Mouse (Mus musculus): Measurements from ENCODE around the gene Frmd4a. TPM values are rescaled to one million over a fixed set of nuclear protein-coding genes. Genes with fewer than 3 reads are reported as not detected.
A peak's percentile ranks its signal among the peaks of the same experiment; 100 is the strongest.

Gene Frmd4a
- polyA plus RNA-seq, 1 experiment = 13.5 TPM

- no peak overlapping the region for H3K4me3 ChIP-seq (ENCODE audit: extremely low read depth, insufficient read depth, insufficient read length)
- no peak overlapping the region for H3K27ac ChIP-seq (ENCODE audit: insufficient read depth, low read length)
- no peaks in the 10 kb centered on the region for H3K27me3 ChIP-seq (ENCODE audit: control insufficient read depth, insufficient read depth, low read length)
- H3K4me1 ChIP-seq (ENCODE audit: control insufficient read depth, insufficient read depth, insufficient read length) = no peaks in the 10 kb centered on the region
- 90% methylated on average over 3 of the region's 3 CpGs for WGBS
- no peak for TF ChIP-seq CTCF (IDR thresholded peaks at IDR 0.05; ENCODE audit: extremely low read depth, insufficient read depth, insufficient read length, insufficient replicate concordance)
- no peak for TF ChIP-seq POLR2A (IDR thresholded peaks at IDR 0.05; ENCODE audit: low read depth, low read length)
- H3K36me3 ChIP-seq (ENCODE audit: control insufficient read depth, insufficient read depth, low read length) = no peaks in the 10 kb centered on the region
- no peak for DNase-seq (ENCODE audit: low read depth in 1 of 2, low spot score in 2 of 2)
These were observed 274.2 kb downstream of the Frmd4a start for GRCm38 (mm10) chr2:4291671-4292070.

DNA sequence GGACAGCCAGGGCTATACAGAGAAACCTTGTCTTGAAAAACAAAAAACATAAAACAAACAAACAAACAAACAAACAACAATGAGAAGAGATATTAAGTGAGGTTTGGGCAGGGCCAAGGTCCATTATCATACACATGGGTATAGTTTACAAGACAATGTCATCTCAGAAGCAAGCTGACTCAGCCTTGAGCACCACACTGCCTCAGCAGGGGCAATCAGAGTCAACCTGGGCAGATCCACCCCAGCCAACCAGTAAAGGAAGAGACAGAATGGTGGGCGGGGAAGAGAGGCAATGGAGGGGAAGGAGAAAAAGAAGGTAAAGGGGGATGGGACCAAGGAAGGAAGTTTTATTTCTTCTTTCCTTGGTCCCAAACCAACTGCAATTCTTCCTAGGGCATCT is 276.2 kb downstream of the Frmd4a start:
- H3K36me3 ChIP-seq (ENCODE audit: control insufficient read depth, insufficient read depth, low read length) = no peaks in the 10 kb centered on the region
- TF ChIP-seq CTCF (IDR thresholded peaks at IDR 0.05; ENCODE audit: extremely low read depth, insufficient read depth, insufficient read length, insufficient replicate concordance) = no peak
- TF ChIP-seq POLR2A (IDR thresholded peaks at IDR 0.05; ENCODE audit: low read depth, low read length) = no peak
- no peaks in the 10 kb centered on the region for H3K27me3 ChIP-seq (ENCODE audit: control insufficient read depth, insufficient read depth, low read length)
- H3K4me1 ChIP-seq (ENCODE audit: control insufficient read depth, insufficient read depth, insufficient read length) = 0 out of 2 replicates have a peak, but pooled peaks cover 1% of the 10 kb centered on the region
- WGBS = 92% methylated on average over 1 of the region's 1 CpGs
- DNase-seq (ENCODE audit: low read depth in 1 of 2, low spot score in 2 of 2) = no peak
- H3K4me3 ChIP-seq (ENCODE audit: extremely low read depth, insufficient read depth, insufficient read length) = no peak overlapping the region
- H3K27ac ChIP-seq (ENCODE audit: insufficient read depth, low read length) = no peak overlapping the region

- Histone ChIP-seq H3K36me3 (ENCODE audit: control insufficient read depth, insufficient read depth, low read length) (no peaks in the 10 kb centered on the region), H3K4me1 (ENCODE audit: control insufficient read depth, insufficient read depth, insufficient read length) (peaks cover 3% of the 10 kb centered on the region; the same call in 1 of the 2 replicates), H3K27ac (ENCODE audit: insufficient read depth, low read length) (no peak overlapping the region), H3K4me3 (ENCODE audit: extremely low read depth, insufficient read depth, insufficient read length) (no peak overlapping the region), H3K27me3 (ENCODE audit: control insufficient read depth, insufficient read depth, low read length) (no peaks in the 10 kb centered on the region)
- no peak for TF ChIP-seq POLR2A (IDR thresholded peaks at IDR 0.05; ENCODE audit: low read depth, low read length)
- TF ChIP-seq CTCF (IDR thresholded peaks at IDR 0.05; ENCODE audit: extremely low read depth, insufficient read depth, insufficient read length, insufficient replicate concordance) = no peak
- DNase-seq (ENCODE audit: low read depth in 1 of 2, low spot score in 2 of 2) = no peak
These were observed 278.1 kb downstream of the Frmd4a start for GRCm38 (mm10) chr2:4295641-4296040.

GRCm38 (mm10) chr2:4296881-4297280 is 279.4 kb downstream of the Frmd4a start:
- TF ChIP-seq POLR2A (IDR thresholded peaks at IDR 0.05; ENCODE audit: low read depth, low read length) (no peak), CTCF (IDR thresholded peaks at IDR 0.05; ENCODE audit: extremely low read depth, insufficient read depth, insufficient read length, insufficient replicate concordance) (no peak)
- H3K27me3 ChIP-seq (ENCODE audit: control insufficient read depth, insufficient read depth, low read length) = no peaks in the 10 kb centered on the region
- no peaks in the 10 kb centered on the region for H3K36me3 ChIP-seq (ENCODE audit: control insufficient read depth, insufficient read depth, low read length)
- no peak overlapping the region for H3K4me3 ChIP-seq (ENCODE audit: extremely low read depth, insufficient read depth, insufficient read length)
- H3K4me1 ChIP-seq (ENCODE audit: control insufficient read depth, insufficient read depth, insufficient read length) = peaks cover 3% of the 10 kb centered on the region; the same call in 1 of the 2 replicates
- WGBS = 94% methylated on average over 10 of the region's 10 CpGs
- no peak for DNase-seq (ENCODE audit: low read depth in 1 of 2, low spot score in 2 of 2)
- H3K27ac ChIP-seq (ENCODE audit: insufficient read depth, low read length) = no peak overlapping the region

DNA sequence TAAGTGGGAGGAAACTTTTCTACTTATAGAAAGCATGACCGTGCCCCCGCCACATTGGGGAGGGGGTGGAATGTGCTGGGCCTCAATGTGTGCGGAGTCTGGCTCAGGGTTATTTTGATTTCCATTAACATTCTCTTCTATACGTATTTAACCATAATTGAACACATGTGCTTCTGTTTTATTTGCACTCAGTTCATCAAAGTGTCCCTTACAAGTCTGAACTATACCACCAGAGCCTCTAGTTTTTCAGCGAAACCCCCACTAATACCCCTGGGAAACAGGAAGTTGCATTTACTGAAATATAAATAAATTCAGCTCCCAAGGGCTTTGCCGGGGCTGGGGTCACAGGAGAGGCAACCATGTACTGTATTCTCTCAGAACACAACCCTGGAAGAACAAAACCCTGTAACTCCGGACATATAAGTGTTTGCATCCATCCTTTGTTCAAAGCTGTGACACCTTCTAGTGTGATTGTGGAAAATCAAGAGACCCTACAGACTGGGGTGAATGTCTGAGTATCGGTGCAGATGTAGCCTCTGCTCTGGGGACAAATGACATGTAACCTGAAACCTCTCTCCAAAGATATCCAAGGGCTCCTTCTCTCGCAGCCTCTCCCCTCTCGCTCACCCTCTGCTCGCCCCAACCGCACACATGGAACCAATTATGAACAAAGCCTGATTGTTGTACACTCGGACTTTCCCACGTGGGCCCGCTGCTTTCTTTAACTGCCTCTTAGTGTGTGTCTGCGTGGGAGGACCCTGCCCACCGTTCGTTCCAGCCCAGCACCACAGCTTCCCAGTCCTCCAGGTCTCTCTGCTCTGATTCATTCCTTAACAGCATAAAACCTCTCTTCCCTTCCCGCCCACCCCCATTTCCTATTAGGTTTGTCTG is 281.1 kb downstream of the Frmd4a start:
- no peak overlapping the region for H3K27ac ChIP-seq (ENCODE audit: insufficient read depth, low read length)
- peaks cover 3% of the 10 kb centered on the region; the same call in 1 of the 2 replicates for H3K4me1 ChIP-seq (ENCODE audit: control insufficient read depth, insufficient read depth, insufficient read length)
- WGBS = 31% methylated on average over 19 of the region's 19 CpGs
- no peak for TF ChIP-seq CTCF (IDR thresholded peaks at IDR 0.05; ENCODE audit: extremely low read depth, insufficient read depth, insufficient read length, insufficient replicate concordance)
- no peak for TF ChIP-seq POLR2A (IDR thresholded peaks at IDR 0.05; ENCODE audit: low read depth, low read length)
- no peak overlapping the region for H3K4me3 ChIP-seq (ENCODE audit: extremely low read depth, insufficient read depth, insufficient read length)
- no peaks in the 10 kb centered on the region for H3K27me3 ChIP-seq (ENCODE audit: control insufficient read depth, insufficient read depth, low read length)
- H3K36me3 ChIP-seq (ENCODE audit: control insufficient read depth, insufficient read depth, low read length) = no peaks in the 10 kb centered on the region
- no peak for DNase-seq (ENCODE audit: low read depth in 1 of 2, low spot score in 2 of 2)

DNA sequence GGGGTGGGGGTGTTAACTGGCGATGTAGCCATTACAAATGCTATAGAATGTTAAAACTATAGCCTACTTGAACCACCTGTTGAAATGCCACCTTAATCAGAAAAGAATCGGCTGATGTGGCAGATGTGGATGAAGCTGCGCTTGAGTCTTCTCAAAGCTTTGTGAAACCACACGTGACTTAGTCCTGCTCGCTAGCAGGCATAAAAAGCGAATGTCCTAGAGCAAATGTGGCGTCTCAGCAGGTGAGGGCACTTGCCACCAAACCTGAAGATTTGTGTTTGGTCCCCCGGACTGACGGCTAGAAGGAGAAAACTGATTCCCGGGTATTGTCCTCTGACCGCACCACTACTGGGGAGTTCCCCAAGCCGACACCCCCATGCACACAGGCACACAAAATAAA is 282.1 kb downstream of the Frmd4a start:
- no peak for TF ChIP-seq POLR2A (IDR thresholded peaks at IDR 0.05; ENCODE audit: low read depth, low read length)
- TF ChIP-seq CTCF (IDR thresholded peaks at IDR 0.05; ENCODE audit: extremely low read depth, insufficient read depth, insufficient read length, insufficient replicate concordance) = no peak
- peaks cover 3% of the 10 kb centered on the region; the same call in 1 of the 2 replicates for H3K4me1 ChIP-seq (ENCODE audit: control insufficient read depth, insufficient read depth, insufficient read length)
- H3K36me3 ChIP-seq (ENCODE audit: control insufficient read depth, insufficient read depth, low read length) = no peaks in the 10 kb centered on the region
- no peak overlapping the region for H3K27ac ChIP-seq (ENCODE audit: insufficient read depth, low read length)
- no peak overlapping the region for H3K4me3 ChIP-seq (ENCODE audit: extremely low read depth, insufficient read depth, insufficient read length)
- H3K27me3 ChIP-seq (ENCODE audit: control insufficient read depth, insufficient read depth, low read length) = no peaks in the 10 kb centered on the region
- no peak for DNase-seq (ENCODE audit: low read depth in 1 of 2, low spot score in 2 of 2)
- 79% methylated on average over 12 of the region's 12 CpGs for WGBS

- peak overlapping the region; percentile 9; the same call in 1 of the 2 replicates for H3K4me3 ChIP-seq (ENCODE audit: extremely low read depth, insufficient read depth, insufficient read length)
- WGBS = 29% methylated on average over 13 of the region's 13 CpGs
- TF ChIP-seq POLR2A (IDR thresholded peaks at IDR 0.05; ENCODE audit: low read depth, low read length) (no peak), CTCF (IDR thresholded peaks at IDR 0.05; ENCODE audit: extremely low read depth, insufficient read depth, insufficient read length, insufficient replicate concordance) (no peak)
These were observed 282.9 kb downstream of the Frmd4a start for GRCm38 (mm10) chr2:4300383-4300811.

More at GRCm38 (mm10) chr2:4300383-4300811, 282.9 kb downstream of the Frmd4a start:
- no peak for DNase-seq (ENCODE audit: low read depth in 1 of 2, low spot score in 2 of 2)
- Histone ChIP-seq H3K4me1 (ENCODE audit: control insufficient read depth, insufficient read depth, insufficient read length) (peaks cover 3% of the 10 kb centered on the region; the same call in 1 of the 2 replicates), H3K36me3 (ENCODE audit: control insufficient read depth, insufficient read depth, low read length) (no peaks in the 10 kb centered on the region), H3K27me3 (ENCODE audit: control insufficient read depth, insufficient read depth, low read length) (no peaks in the 10 kb centered on the region), H3K27ac (ENCODE audit: insufficient read depth, low read length) (no peak overlapping the region)

Measured in spleen, adult 2 months (tissue).